Mouse (Mus musculus) cerebellum, adult 9-10 months (tissue): Measurements from ENCODE around the gene Pik3r3.

Experiments
- DNase-seq: peaks from one replicate; pipeline ENCODE4 v3.0.0; 2022

Gene Pik3r3

GRCm38 (mm10) chr4:116221140-116221851, at the start of gene Pik3r3:
Pik3r3 (plus strand) TSS chr4:116221618.
- DNase-seq = peak; percentile 99

- no peak for DNase-seq
These were observed 48.3 kb upstream of the Pik3r3 start, which contains the start of the genes 1700042G07Rik and Gm49337 for GRCm38 (mm10) chr4:116173072-116173471. 1700042G07Rik (plus strand) TSS chr4:116173372. Gm49337 (plus strand) TSS chr4:116173384.

- peak; percentile 67 for DNase-seq
These were observed 47.7 kb upstream of the Pik3r3 start for GRCm38 (mm10) chr4:116173752-116174151.

- peak; percentile 92 for DNase-seq
These were observed 46.8 kb upstream of the Pik3r3 start for GRCm38 (mm10) chr4:116174466-116175116.

GRCm38 (mm10) chr4:116175136-116175535, 46.3 kb upstream of the Pik3r3 start:
- DNase-seq = no peak

DNA sequence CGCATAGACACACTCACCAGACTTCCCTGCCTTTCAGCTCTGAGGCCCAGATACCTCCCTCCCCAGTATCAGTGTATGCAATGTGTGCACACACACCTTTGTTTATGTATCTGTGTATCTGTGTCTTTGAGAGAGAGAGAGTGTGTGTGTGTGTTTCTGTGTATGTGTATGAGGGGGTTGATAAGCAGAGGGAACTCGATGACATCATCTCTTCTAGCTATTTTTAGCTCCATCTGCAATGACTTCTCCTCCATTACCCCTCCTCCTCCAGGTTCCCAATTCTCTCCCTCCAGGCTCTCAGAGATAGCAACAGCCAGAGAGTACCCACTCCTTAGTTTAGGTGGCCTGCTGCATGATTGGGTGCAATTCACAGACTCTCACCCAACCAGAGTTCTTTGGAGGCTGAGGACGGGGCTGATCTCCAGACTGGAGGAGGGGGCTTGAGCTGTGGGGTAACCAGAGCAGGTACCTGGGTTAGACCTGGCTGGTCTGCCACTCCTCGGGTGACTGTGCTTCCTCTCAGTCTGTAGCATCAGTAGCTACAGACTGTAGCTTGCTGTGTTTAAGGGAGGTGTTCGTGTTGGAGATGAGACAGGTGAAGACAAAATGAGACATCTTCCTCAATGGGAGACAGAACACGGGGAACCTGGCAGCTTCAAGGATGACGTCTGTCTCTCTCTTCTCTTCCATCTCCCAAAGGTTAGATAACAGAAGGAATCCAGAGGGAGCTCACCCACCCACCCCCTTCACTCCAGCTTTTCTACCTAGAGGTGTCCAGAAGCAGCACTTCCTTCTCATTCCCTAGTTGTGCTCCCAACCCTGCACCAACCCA, 45.5 kb upstream of the Pik3r3 start:
- DNase-seq = peak; percentile 94

DNA sequence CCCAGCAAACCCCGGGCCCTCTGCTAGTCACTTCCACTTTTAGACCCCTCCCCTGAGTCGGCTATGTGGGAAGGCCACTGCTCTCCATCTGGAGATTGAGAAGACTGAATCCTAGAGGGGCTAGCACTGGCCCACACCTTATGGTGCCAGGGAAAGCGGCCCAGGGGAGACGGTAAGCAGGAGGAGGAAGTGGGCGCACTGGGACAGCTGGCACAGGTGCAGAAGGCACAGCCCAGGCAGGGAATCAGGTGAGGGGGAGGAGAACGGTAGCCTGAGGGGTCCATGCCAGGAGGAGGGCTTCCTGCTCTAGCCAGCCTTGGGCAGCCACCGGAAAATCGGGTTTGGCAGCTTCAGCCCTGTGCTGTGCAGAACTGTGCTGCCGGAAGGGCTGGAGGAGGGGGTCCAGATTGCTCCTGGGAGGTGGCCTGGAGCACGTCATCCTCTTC, 44.9 kb upstream of the Pik3r3 start:
- peak; percentile 98 for DNase-seq

DNA sequence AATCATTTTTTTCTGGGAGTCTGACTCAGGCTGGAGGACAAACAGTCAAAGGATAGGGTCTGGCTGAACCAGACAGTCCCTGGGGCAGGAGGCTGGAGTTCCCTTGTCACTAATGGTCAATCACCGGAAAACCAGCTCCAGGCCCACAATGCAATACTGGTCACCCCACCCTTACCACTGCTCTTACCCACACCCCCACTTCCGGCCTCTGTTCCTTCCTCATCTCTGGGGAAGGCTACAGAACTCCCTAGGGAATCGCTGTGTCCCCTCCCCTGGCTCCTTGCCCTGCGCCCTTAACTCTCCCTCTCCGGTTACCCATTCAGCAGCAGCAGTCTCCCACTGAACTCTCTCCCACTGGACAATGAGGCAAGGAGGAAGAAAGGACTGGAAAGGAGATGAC, 44.3 kb upstream of the Pik3r3 start:
- peak; percentile 86 for DNase-seq

GRCm38 (mm10) chr4:116182079-116182478, 39.3 kb upstream of the Pik3r3 start:
- DNase-seq = no peak

DNA sequence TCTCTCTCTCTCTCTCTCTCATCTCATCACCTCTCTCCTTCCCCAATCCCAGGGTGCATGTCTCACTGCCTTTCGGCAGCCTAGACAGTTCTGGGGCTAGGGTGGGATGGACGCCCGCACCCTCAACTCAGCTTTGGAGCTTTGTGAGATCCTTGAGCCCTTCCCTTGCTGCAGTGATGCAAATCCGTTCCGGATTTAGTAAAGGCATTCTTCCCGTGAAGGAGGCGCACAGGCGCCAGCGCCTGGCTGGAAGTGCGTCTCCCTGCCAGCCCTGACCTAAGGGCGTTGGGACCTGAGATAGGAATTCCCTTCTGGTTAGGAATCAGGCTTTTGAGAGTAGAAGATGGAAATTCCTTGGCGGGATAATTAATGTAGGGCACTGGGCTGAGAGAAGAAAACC, 38.7 kb upstream of the Pik3r3 start:
- DNase-seq = peak; percentile 76

DNA sequence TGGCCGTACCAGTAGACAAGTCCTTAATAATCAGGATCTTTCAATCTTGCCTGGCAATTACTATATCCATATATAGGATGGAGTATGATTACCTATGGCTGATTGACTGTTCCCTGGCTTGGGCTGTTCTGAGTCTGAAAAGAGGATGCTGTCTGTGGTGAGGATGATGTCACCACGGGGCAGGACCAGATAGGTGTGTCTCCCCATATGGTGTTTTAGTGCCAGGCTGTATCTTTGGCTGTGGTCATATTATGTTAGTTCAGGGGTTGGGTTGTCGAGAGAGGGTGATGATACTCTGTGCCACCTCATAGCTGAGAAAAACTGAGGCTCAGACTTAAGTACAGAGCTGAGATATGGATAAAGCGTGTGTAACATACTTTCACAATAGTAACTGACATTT, 36.3 kb upstream of the Pik3r3 start:
- DNase-seq = no peak

DNA sequence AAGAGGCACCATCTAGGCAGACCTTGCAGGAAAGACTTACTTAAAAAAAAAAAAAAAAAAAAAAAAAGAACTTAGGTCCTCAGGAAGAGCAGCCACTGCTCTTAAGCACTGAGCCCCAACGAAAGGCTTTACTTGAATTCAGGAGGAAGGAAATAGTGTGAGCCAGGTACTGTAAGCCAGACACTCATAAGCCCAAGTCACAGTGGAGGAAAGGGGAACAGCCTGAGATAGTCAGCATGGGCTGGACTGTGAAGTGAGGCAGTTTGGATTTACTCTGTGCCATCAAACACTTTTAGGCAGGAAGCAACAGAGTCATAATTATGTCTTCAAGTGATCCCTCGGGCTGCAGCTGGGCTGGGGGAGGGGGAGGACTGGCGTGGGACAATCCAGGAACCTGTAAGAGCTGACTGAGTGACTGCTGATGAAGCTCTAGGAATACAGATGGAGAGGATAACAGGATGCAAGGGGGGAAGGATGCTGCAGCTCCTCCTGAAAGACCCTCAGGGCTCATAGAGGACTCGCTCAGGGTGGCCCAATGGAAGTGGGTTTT, 29.1 kb upstream of the Pik3r3 start:
- no peak for DNase-seq

- DNase-seq = no peak
These were observed 27.6 kb upstream of the Pik3r3 start for GRCm38 (mm10) chr4:116193583-116194383.

GRCm38 (mm10) chr4:116198422-116198821, 23.0 kb upstream of the Pik3r3 start:
- peak; percentile 65 for DNase-seq

- no peak for DNase-seq
These were observed 17.0 kb upstream of the Pik3r3 start for GRCm38 (mm10) chr4:116204422-116204821.

GRCm38 (mm10) chr4:116206531-116206930, 14.9 kb upstream of the Pik3r3 start:
- DNase-seq = no peak

DNA sequence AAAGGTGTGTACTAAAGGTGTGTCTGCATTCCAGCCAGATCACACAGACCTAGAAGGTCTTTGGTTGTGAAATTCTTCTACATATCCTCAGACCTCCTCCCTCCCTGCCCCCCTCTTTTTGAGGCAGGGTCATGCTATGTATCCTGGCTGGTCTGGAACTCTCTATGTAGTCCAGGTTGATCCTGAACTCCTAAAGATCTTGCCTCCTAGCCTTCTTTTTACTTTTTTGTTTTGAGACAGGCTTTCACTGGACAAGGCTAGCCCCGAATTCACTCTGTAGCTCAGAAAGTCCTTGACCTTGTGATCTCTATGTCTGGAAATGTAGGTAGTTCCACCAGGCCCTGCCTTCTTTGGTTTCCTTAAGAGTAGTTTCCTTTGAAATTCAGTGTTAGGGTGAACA, 12.5 kb upstream of the Pik3r3 start:
- DNase-seq = no peak

DNA sequence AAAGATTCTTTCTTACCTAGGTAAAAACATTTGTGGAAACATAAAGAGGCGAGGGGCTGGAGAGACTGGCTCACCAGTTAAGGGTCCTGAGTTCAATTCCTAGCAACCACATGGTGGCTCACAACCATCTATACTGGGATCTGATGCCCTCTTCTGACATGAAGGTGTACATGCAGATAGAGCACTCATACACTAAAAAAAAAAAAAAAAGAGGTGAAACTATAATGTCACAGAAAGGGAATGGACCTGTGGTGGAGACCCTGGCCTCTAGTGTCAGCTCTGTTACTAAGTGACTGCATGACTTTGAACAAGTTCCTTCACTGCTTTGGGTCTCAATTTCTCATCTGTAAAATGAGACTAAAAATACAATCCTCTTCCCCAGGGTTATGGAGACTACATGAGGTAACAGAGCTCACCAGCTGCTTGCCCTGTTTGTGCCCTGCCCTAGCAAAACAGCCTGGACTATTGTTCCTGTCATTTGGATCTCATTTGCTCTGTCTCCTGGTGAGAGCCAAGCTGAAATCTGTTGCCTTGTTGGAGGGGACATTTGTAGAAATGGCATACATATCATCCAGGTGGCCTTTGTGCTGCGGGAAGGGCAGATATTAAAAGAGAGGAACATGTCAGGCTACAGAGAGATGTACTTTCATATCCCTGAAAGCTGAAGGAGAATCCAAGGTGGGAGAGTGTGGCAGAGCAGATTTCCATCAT, 5.4 kb upstream of the Pik3r3 start:
- DNase-seq = peak; percentile 89

DNA sequence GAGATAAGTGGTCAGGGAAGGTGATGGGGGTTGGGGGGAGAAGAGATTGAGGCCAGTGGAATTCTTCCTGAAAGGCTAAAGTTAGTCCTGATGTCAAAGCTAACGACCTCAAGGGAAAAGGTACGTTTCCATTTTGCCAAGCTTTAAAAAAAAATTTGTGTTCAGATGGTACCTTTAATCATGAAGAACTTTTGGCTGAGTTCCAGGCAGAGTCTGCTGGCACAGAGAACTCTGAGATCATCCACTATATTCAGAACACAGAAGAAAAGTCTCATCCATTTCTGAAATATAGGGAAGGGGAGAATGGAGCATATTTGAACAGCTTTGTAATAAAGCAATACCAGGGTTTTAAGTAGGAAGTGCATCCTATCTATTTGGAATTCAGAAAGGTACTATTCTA, 4.4 kb upstream of the Pik3r3 start:
- DNase-seq = peak; percentile 93

DNA sequence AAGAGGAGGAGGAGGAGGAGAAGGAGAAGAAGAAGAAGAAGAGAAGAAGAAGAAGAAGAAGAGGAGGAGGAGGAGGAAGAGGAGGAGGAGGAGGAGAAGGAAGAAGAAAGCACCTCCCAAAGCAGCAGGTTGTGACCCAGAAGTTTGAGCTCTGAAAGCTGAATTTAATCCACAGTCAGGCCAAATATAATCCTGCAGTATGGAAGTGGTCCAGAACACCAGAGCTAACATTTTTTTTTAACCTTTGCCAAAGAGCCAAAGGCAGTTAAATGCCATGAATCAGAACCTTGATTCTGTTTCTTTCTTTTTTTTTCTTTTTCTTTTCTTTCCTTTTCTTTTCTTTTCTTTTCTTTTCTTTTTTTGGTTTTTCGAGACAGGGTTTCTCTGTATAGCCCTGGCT, 3.8 kb upstream of the Pik3r3 start:
- DNase-seq = peak; percentile 73

DNA sequence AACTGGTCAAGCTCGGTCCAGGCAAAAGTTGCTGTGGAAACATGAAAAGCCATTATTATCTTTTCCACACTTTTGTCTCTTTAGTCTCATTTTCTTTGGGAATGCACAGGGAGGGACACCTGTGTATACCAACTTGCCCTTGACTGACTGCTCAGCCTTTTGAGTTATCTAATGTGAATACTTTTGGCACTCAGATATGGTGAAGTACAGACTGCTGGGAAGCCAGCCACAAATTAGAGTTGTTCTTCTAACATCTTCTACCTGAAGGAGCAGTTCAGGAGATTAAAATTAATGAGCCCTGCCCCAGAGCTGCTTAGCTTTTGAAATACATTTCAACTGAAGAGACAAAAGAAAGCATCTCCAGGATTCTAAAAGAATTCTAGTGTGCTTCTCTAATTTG, 2.4 kb upstream of the Pik3r3 start:
- DNase-seq = peak; percentile 60
